In the genomic region with DNA sequence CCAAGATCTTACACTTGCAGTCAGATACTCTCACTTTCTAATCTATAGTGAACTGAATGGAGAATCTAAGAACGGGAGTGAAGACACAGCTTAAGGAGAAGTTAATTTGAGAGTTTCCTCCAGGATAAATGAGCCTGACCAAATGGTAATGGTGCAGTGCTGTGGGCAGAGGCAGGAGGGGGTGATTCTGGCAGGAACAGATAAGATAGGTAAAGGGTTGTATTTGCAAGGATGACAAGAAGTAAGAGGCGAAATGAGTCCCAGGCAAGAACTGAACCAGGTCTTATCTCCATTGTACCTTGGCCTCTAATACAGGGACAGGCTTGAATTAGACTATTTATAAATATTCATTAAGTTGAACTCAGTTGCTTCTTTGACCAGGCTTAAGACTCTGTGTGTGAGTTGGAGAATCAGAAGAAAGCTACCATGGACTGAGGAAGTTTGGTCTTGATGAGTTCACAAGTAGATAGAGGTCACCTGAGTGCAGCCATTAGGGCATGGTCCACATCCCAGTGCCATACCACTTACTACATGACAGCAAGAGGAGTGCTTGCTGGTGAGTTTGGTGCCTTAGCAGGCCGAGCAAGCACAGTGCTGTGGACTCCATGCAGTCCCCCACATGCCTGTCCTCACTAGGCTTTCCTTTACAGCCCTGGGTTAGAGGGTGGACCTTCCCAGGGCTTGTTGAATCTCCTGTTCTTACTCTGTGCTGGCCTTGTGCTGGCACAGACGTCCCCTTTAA, we compare ENCODE assay signal across 16 mouse cellular contexts. TPM values are rescaled to one million over a fixed set of nuclear protein-coding genes. Genes with fewer than 3 reads are reported as not detected.
DNase-seq lines count a peak whose midpoint lies in the region; ATAC-seq lines count a peak whose summit lies in the region.
"Had no signal": no experiment of that assay in that cellular context is flagged by ENCODE, and none has a peak within 500 bp of the region (broad histone marks: within the 10 kb centered on the region; RNA-seq: fewer than 3 reads in every experiment).

No protein-coding gene starts in this region.

- no peaks in the 10 kb centered on the region for H3K4me1 ChIP-seq in midbrain, embryonic 11.5 days (ENCODE audit: control insufficient read depth, insufficient read depth, low read length)
- H3K4me1 ChIP-seq in midbrain, embryonic 14.5 days (ENCODE audit: control insufficient read depth, insufficient read depth, low read length) = no peaks in the 10 kb centered on the region
- peaks cover 40% of the 10 kb centered on the region for H3K4me1 ChIP-seq in liver, embryonic 15.5 days (replicated peaks)
- H3K4me1 ChIP-seq: forebrain, embryonic 15.5 days; limb, embryonic 13.5 days; midbrain, embryonic 13.5 days had no signal

- no peaks in the 10 kb centered on the region for H3K27me3 ChIP-seq in midbrain, embryonic 11.5 days (ENCODE audit: control insufficient read depth, insufficient read depth, low read length)
- H3K27me3 ChIP-seq in midbrain, embryonic 14.5 days (ENCODE audit: control insufficient read depth, insufficient read depth, low read length) = no peaks in the 10 kb centered on the region
- no peaks in the 10 kb centered on the region for H3K27me3 ChIP-seq in liver, embryonic 15.5 days
- H3K27me3 ChIP-seq: forebrain, embryonic 15.5 days; limb, embryonic 13.5 days; midbrain, embryonic 13.5 days had no signal

- 93% methylated on average over 4 of the region's 4 CpGs for WGBS in midbrain, embryonic 11.5 days
- 86% methylated on average over 4 of the region's 4 CpGs for WGBS in midbrain, embryonic 14.5 days
- 32% methylated on average over 4 of the region's 4 CpGs for WGBS in liver, embryonic 15.5 days (ENCODE audit: insufficient replicate concordance)

- peaks cover 27% of the 10 kb centered on the region for H3K36me3 ChIP-seq in midbrain, embryonic 11.5 days (ENCODE audit: control insufficient read depth, insufficient read depth, low read length)
- peaks cover 73% of the 10 kb centered on the region for H3K36me3 ChIP-seq in midbrain, embryonic 14.5 days (ENCODE audit: control insufficient read depth, insufficient read depth, low read length)
- H3K36me3 ChIP-seq in liver, embryonic 15.5 days (replicated peaks) = peaks cover 87% of the 10 kb centered on the region

- H3K4me3 ChIP-seq in midbrain, embryonic 11.5 days (ENCODE audit: low read depth, low read length) = no peak overlapping the region
- no peak overlapping the region for H3K4me3 ChIP-seq in midbrain, embryonic 14.5 days (replicated peaks; ENCODE audit: low read depth, low read length)
- H3K4me3 ChIP-seq in liver, embryonic 15.5 days (replicated peaks) = no peak overlapping the region; the same call in 1 of the 2 replicates
- H3K4me3 ChIP-seq: forebrain, embryonic 15.5 days; limb, embryonic 13.5 days; midbrain, embryonic 13.5 days had no signal

- no peak overlapping the region for H3K4me2 ChIP-seq in midbrain, embryonic 11.5 days
- no peak overlapping the region for H3K4me2 ChIP-seq in midbrain, embryonic 14.5 days (ENCODE audit: low read length)
- peak overlapping the region; percentile 49 for H3K4me2 ChIP-seq in liver, embryonic 15.5 days
- H3K4me2 ChIP-seq: forebrain, embryonic 15.5 days; limb, embryonic 13.5 days; midbrain, embryonic 13.5 days had no signal

- no peak for ATAC-seq in midbrain, embryonic 11.5 days (ENCODE audit: low FRiP score)
- no peak for ATAC-seq in midbrain, embryonic 14.5 days (ENCODE audit: low FRiP score, low TSS enrichment)
- peak; percentile 96 for ATAC-seq in erythroid progenitor cell, adult 5-6 weeks (replicated peaks; ENCODE audit: low FRiP score, poor library complexity, severe bottlenecking)
- peak; percentile 97 for ATAC-seq in liver, embryonic 15.5 days (ENCODE audit: insufficient read depth)
- ATAC-seq: forebrain, embryonic 15.5 days; lung, postnatal 0 days; midbrain, embryonic 13.5 days had no signal

- H3K9me3 ChIP-seq in midbrain, embryonic 11.5 days (ENCODE audit: control insufficient read depth, low read length) = no peaks in the 10 kb centered on the region
- H3K9me3 ChIP-seq in midbrain, embryonic 14.5 days (ENCODE audit: control insufficient read depth, low read length) = no peaks in the 10 kb centered on the region
- no peaks in the 10 kb centered on the region for H3K9me3 ChIP-seq in liver, embryonic 15.5 days (replicated peaks)
- H3K9me3 ChIP-seq: forebrain, embryonic 15.5 days; limb, embryonic 13.5 days; midbrain, embryonic 13.5 days had no signal

- no peak overlapping the region for H3K27ac ChIP-seq in midbrain, embryonic 11.5 days (ENCODE audit: low read depth, low read length)
- H3K27ac ChIP-seq in midbrain, embryonic 14.5 days (replicated peaks; ENCODE audit: low read depth, low read length) = no peak overlapping the region
- peak overlapping the region; percentile 84 for H3K27ac ChIP-seq in liver, embryonic 15.5 days (replicated peaks)
- H3K27ac ChIP-seq: forebrain, embryonic 15.5 days; kidney, postnatal 0 days; limb, embryonic 13.5 days; midbrain, embryonic 13.5 days had no signal

- no peak overlapping the region for H3K9ac ChIP-seq in midbrain, embryonic 11.5 days (ENCODE audit: low read length)
- no peak overlapping the region for H3K9ac ChIP-seq in midbrain, embryonic 14.5 days (replicated peaks; ENCODE audit: low read length)
- H3K9ac ChIP-seq in liver, embryonic 15.5 days = peak overlapping the region; percentile 26
- H3K9ac ChIP-seq: forebrain, embryonic 15.5 days; limb, embryonic 13.5 days; midbrain, embryonic 13.5 days had no signal

- DNase-seq in midbrain, embryonic 11.5 days (ENCODE audit: low spot score, missing footprints) = peak; percentile 59
- no peak for DNase-seq in midbrain, embryonic 14.5 days
- no peak for DNase-seq in urinary bladder, adult 18-20 months (ENCODE audit: low spot score in 2 of 2)
- DNase-seq in lung, postnatal 25 days (ENCODE audit: low spot score) = no peak
- no peak for DNase-seq in adrenal gland, postnatal 4 days (ENCODE audit: low spot score in 2 of 2)
- no peak for DNase-seq in frontal cortex, postnatal 14 days (ENCODE audit: low spot score in 2 of 2)
- DNase-seq: adrenal gland, adult 2 months; cerebellum, adult 9-11 months; embryo, embryonic 11 days had no signal

RNA-seq across cellular contexts. Expression of a gene that starts 37.3 kb away (rescaled TPM):
- polyA plus RNA-seq in midbrain, embryonic 11.5 days (2014; fragmentation: Nextera tagmentation; extraction: Ambion mirVana) = 158 and 162 TPM in 2 replicates
- 81.6 and 90.4 TPM in 2 replicates for polyA plus RNA-seq in midbrain, embryonic 14.5 days (2014; fragmentation: Nextera tagmentation; extraction: Ambion mirVana)
- total RNA-seq in erythroid progenitor cell, adult 5-6 weeks (2015; ENCODE audit: low replicate concordance) = 6.3 and 13.7 TPM in 2 replicates
- 21.4 and 26.6 TPM in 2 replicates for total RNA-seq in erythroid progenitor cell, adult 5-6 weeks (2017; ENCODE audit: low replicate concordance)
- polyA plus RNA-seq in liver, embryonic 15.5 days (2015; fragmentation: Nextera tagmentation; extraction: Ambion mirVana) = 69.9 and 70.2 TPM in 2 replicates
- 10 to 100 TPM; 58.3 to 60.1 TPM for total RNA-seq in adrenal gland, postnatal 4 days (2021)

Comparison
In these comparisons a context has a peak if more than half of its experiments do, and no peak if none do; other contexts are left out.
1. ATAC-seq: peak in erythroid progenitor cell, adult 5-6 weeks (single experiment) and liver, embryonic 15.5 days (single experiment); none in midbrain, embryonic 11.5 days (single experiment) and midbrain, embryonic 14.5 days (single experiment).